Mouse (Mus musculus) liver, adult 2 months (tissue): ENCODE measurements around the gene Dcun1d4.

ENCODE experiments used
- CTCF ChIP-seq: fragments of 200-500 bp; IDR thresholded peaks from 2 replicates; pipeline ENCODE4 v1.5.1; 2011; ENCODE audit warnings: low read depth, low read length, control low read depth
- POLR2A ChIP-seq: fragments of 200-500 bp; IDR thresholded peaks from 2 replicates; pipeline ENCODE4 v1.6.1; 2011; ENCODE audit warnings: low read length, control low read depth; ENCODE audit not compliant: insufficient read depth; ENCODE audit errors: extremely low read depth

- no peak for TF ChIP-seq CTCF
- TF ChIP-seq POLR2A = no peak
Observed at GRCm38 (mm10) chr5:73587119-73587518, 106.3 kb downstream of the Dcun1d4 start.
